Mouse (Mus musculus): ENCODE data around the gene Vmn1r57.
"Not testable (repeated sequence)": the region's sequence is repeated elsewhere in the genome, so short reads cannot be mapped to it uniquely, and the experiment has no call there.

Vmn1r57 gene

GRCm38 (mm10) chr7:5218193-5218592, at the start of gene Vmn1r57:
TSS of gene Vmn1r57 (plus strand) at chr7:5218493.
- not testable (repeated sequence) for DNase-seq (ENCODE audit: low spot score)

- not testable (repeated sequence) for DNase-seq (ENCODE audit: low spot score)
These were observed 21.6 kb upstream of the Vmn1r57 start, which contains the start of gene Vmn1r56 for GRCm38 (mm10) chr7:5196647-5197046. TSS of gene Vmn1r56 (minus strand) at chr7:5196747.

- no peak for DNase-seq (ENCODE audit: low spot score)
These were observed 44.8 kb downstream of the Vmn1r57 start for GRCm38 (mm10) chr7:5263051-5263450.
